Mouse (Mus musculus) kidney, embryonic 15.5 days (tissue): ENCODE data around the gene Gm11027. TPM values are rescaled to one million over a fixed set of nuclear protein-coding genes. Genes with fewer than 3 reads are reported as not detected.

Experiments
- ATAC-seq: fragments of 200-750 bp; cut with Nextera tagmentation; replicated peaks from 2 replicates; pipeline ENCODE4 v1.8.0; 2017; ENCODE audit warnings: moderate TSS enrichment; ENCODE audit not compliant: low FRiP score
- H3K27ac ChIP-seq: fragments of 300-500 bp; sonication (generic); 2 replicates; pipeline ENCODE4 v1.5.1; 2015; ENCODE audit warnings: mild to moderate bottlenecking, inconsistent platforms
- H3K27me3 ChIP-seq: fragments of 300-500 bp; sonication (generic); 2 replicates; pipeline ENCODE4 v1.6.1; 2015; ENCODE audit warnings: inconsistent platforms
- H3K36me3 ChIP-seq: fragments of 300-500 bp; sonication (generic); 2 replicates; pipeline ENCODE4 v1.6.1; 2015; ENCODE audit warnings: inconsistent platforms
- H3K4me1 ChIP-seq: fragments of 300-500 bp; sonication (generic); 2 replicates; pipeline ENCODE4 v1.6.1; 2015; ENCODE audit warnings: inconsistent platforms
- H3K4me2 ChIP-seq: fragments of 300-500 bp; sonication (generic); 2 replicates; pipeline ENCODE4 v1.6.1; 2015; ENCODE audit warnings: moderate library complexity, mild to moderate bottlenecking, inconsistent platforms
- H3K4me3 ChIP-seq: fragments of 300-500 bp; sonication (generic); replicated peaks from 2 replicates; pipeline ENCODE4 v1.5.1; 2015; ENCODE audit warnings: mild to moderate bottlenecking, inconsistent platforms
- H3K9ac ChIP-seq: fragments of 300-500 bp; sonication (generic); 2 replicates; pipeline ENCODE4 v1.6.1; 2015; ENCODE audit warnings: mild to moderate bottlenecking, inconsistent platforms
- H3K9me3 ChIP-seq: fragments of 300-500 bp; sonication (generic); replicated peaks from 2 replicates; pipeline ENCODE4 v1.6.1; 2016; ENCODE audit warnings: inconsistent platforms
- WGBS: fragments of 180-500 bp; shearing (Covaris S2); methylation state at CpG from one replicate; pipeline ENCODE4 v1.1.7; 2015; ENCODE audit warnings: mixed read lengths; 5-methylcytosine and 5-hydroxymethylcytosine counted together
- polyA plus RNA-seq: library from polyadenylated mRNA; unstranded; fragments of >200 nt; fragmentation: Nextera tagmentation; extraction: Ambion mirVana; gene quantifications from 2 replicates; pipeline ENCODE4 v1.2.1, GENCODE M21; 2015

Gene Gm11027
- polyA plus RNA-seq, 1 experiment from 2014 or later, result not detected

DNA sequence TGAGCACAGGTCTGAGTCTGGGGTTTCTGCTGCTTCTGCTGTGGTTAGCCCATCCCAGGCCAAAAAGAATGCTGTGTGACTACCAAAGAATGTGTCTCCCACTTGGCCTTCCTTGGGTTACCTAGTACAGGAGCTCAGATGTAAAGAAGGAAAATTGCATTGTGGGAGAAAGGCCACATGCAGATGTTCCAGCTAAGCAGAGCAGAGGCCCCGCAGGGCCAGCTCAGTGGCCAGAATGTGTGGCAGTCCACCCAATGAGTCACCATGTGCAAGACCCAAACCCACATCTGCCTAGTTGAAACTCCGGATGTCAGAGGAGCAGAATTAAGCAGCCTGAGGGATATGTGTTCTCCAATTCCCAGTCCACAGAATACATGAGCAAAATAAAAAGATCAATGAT is 16.9 kb upstream of the Gm11027 start:
- Histone ChIP-seq H3K27ac (no peak overlapping the region), H3K36me3 (peaks cover 15% of the 10 kb centered on the region), H3K9me3 (no peaks in the 10 kb centered on the region), H3K27me3 (no peaks in the 10 kb centered on the region), H3K4me1 (0 out of 2 replicates have a peak, but pooled peaks cover 2% of the 10 kb centered on the region), H3K4me3 (no peak overlapping the region), H3K9ac (no peak overlapping the region), H3K4me2 (no peak overlapping the region)
- ATAC-seq, result no peak
- 85% methylated on average over 2 of the region's 2 CpGs for WGBS

DNA sequence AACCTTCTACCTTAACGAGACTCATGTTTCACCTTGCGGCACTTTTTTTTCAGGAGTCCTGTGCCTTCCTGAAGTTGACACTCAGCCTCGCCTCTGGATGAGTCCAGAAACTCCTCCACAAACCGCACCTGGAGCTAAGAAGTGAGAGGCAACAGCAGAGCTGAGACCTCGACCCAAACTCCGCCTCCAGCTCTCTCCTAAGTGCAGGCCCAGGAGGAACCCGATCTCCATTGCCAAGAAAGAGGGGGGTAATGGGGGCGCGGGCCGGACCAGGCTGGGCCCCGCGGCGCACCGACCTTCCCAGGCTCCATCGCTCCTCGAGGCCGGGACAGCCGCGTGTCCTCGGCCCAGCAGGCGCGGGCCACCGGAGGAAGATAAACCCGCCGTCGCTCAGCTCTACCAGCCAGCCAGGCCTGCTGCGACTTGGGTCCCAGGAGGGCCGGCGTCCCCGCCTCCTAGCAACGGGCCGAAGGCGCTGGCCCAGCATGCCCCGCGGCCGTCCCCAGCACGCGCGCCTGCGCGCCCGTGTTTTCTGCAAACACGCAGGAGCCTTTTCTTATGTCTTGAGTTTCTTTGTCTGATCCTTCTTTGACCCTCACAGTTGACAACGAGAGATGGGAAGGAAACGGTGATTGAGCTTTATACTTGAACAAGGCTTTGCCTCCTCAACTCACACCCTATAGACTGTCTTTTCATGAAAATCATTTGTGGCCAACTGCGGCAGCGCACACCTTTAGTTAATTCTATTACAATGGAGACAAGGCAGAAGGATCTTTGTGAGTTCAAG is 12.4 kb upstream of the Gm11027 start, which contains the start of gene Wdr60:
Wdr60 (minus strand) TSS at position 468 of the 787 bp plus-strand sequence.
- H3K9ac ChIP-seq, result peak within 1 kb of the TSS; percentile 76
- H3K4me3 ChIP-seq, result peak within 1 kb of the TSS; percentile 84
- H3K27ac ChIP-seq, result peak within 1 kb of the TSS; percentile 90
- WGBS, result 3% methylated on average over 44 of the region's 47 CpGs
- H3K9me3 ChIP-seq, result no peaks in the 10 kb centered on the region
- no peaks in the 10 kb centered on the region for H3K36me3 ChIP-seq
- peak within 1 kb of the TSS; percentile 74 for H3K4me2 ChIP-seq
- ATAC-seq, result peak; percentile 99
- H3K4me1 ChIP-seq, result 0 out of 2 replicates have a peak, but pooled peaks cover 2% of the 10 kb centered on the region
- H3K27me3 ChIP-seq, result no peaks in the 10 kb centered on the region

DNA sequence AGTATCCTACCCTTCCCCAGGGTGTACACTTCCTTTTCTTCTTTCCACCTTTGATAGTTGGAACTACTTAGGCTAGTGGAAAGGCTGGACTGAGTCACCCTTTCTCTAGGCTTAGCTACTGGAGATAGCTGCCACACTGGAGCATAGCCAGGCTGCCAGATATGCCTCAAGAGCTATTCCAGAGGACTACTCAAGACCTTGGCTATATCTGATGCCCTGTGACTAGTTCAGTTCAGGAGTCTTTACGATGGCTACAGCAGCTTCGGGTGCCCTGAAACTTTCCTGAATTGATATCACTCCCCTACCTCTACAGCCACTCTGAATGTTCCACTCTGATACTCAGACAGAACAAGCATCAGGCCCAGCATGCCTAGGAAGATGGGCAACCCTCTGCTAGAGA is 10.4 kb upstream of the Gm11027 start:
- Histone ChIP-seq H3K9me3 (no peaks in the 10 kb centered on the region), H3K4me2 (no peak overlapping the region), H3K27me3 (no peaks in the 10 kb centered on the region), H3K4me3 (no peak overlapping the region), H3K36me3 (no peaks in the 10 kb centered on the region), H3K27ac (no peak overlapping the region), H3K9ac (no peak overlapping the region), H3K4me1 (0 out of 2 replicates have a peak, but pooled peaks cover 2% of the 10 kb centered on the region)
- 85% methylated on average over 2 of the region's 2 CpGs for WGBS
- no peak for ATAC-seq

DNA sequence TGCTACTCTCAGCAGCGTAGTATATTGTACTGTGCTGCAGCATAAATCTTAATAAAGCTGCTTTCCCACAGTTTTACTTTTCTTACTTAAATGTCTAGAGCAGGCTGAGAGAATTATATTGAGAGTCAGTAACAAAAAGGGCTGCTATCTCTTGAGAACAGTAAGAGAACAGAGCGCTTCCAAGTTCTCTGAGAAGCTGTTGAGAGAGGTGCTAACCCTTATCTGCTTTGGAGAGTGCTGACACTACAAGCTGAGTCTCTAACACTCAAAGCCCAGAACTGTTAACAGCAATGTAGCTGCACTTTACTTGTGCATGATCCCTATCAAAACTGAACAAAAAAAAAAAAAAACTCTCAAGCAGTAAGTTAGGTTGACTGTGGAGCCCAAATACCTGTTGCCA is 9.9 kb upstream of the Gm11027 start:
- H3K4me3 ChIP-seq, result no peak overlapping the region
- no peak for ATAC-seq
- H3K27me3 ChIP-seq, result no peaks in the 10 kb centered on the region
- no peak overlapping the region for H3K9ac ChIP-seq
- H3K9me3 ChIP-seq, result no peaks in the 10 kb centered on the region
- H3K36me3 ChIP-seq, result no peaks in the 10 kb centered on the region
- 0 out of 2 replicates have a peak, but pooled peaks cover 2% of the 10 kb centered on the region for H3K4me1 ChIP-seq
- 87% methylated on average over 2 of the region's 2 CpGs for WGBS
- H3K27ac ChIP-seq, result no peak overlapping the region
- no peak overlapping the region for H3K4me2 ChIP-seq

DNA sequence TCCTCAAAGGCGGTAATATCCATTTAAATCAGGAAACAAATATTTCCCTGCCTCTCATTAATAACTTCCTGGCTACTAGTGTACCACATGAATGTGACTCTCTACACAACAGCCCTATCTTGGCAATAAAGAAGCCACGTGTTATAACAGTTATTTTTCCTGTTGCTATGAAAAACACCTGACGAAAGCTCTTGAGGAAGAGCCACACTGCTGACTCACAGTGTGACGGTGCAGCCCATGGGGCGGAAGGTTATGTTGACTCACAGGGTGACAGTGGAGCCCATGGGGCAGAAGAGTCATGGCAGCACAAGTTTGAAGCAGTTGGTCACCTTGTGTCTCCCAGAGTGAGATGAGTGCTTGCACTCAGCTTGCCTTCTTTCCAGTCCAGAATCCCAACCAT is 5.7 kb upstream of the Gm11027 start:
- Histone ChIP-seq H3K36me3 (no peaks in the 10 kb centered on the region), H3K4me2 (no peak overlapping the region), H3K27ac (no peak overlapping the region), H3K9ac (no peak overlapping the region), H3K4me3 (no peak overlapping the region), H3K4me1 (no peaks in the 10 kb centered on the region), H3K27me3 (0 out of 2 replicates have a peak, but pooled peaks cover 3% of the 10 kb centered on the region), H3K9me3 (no peaks in the 10 kb centered on the region)
- no peak for ATAC-seq
- 67% methylated on average over 5 of the region's 5 CpGs for WGBS

DNA sequence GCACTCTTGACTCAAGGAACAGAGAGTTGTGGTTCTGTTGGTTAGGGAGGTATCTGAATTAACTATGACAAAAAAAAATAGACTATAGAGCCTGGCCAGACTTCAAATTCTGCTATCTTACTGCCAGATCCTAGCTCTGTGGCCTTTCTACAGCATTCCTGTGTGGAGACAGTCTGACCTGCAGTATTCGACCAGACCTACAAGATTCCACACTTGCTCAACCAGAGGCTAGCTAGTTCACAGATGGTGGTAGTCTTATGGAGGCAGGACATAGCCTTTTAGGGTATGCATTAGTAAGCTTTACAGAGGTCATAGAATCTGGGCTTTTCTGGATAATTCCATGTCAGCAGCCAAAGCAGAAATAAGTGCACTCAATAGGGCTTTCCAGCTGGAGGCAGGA is 4.6 kb upstream of the Gm11027 start:
- Histone ChIP-seq H3K27ac (no peak overlapping the region), H3K4me2 (no peak overlapping the region), H3K4me1 (no peaks in the 10 kb centered on the region), H3K9me3 (no peaks in the 10 kb centered on the region), H3K27me3 (0 out of 2 replicates have a peak, but pooled peaks cover 3% of the 10 kb centered on the region), H3K9ac (no peak overlapping the region), H3K4me3 (no peak overlapping the region), H3K36me3 (no peaks in the 10 kb centered on the region)
- 81% methylated on average over 1 of the region's 1 CpGs for WGBS
- ATAC-seq, result no peak

DNA sequence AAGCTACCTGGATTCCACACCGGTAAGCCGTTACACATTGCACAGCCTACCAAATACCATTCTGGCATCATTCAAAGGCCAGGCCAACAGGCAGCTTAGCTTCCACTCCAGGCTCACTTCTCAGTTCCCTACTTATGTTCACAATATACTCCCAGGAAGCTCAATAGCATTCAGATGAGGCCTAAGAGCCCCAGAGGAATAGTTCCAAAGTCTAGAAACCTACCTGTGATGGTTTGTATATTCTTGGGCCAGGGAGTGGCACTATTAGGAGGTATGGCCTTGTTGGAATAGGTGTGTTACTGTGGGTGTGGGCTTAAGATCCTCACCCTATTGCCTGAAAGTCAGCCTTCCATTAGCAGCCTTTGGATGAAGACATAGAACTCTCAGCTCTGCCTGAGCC is 4.1 kb upstream of the Gm11027 start:
- no peaks in the 10 kb centered on the region for H3K4me1 ChIP-seq
- H3K4me2 ChIP-seq, result no peak overlapping the region
- no peaks in the 10 kb centered on the region for H3K9me3 ChIP-seq
- WGBS, result 95% methylated on average over 2 of the region's 2 CpGs
- H3K27me3 ChIP-seq, result 0 out of 2 replicates have a peak, but pooled peaks cover 3% of the 10 kb centered on the region
- no peak overlapping the region for H3K27ac ChIP-seq
- H3K36me3 ChIP-seq, result no peaks in the 10 kb centered on the region
- H3K9ac ChIP-seq, result no peak overlapping the region
- no peak for ATAC-seq
- H3K4me3 ChIP-seq, result no peak overlapping the region

DNA sequence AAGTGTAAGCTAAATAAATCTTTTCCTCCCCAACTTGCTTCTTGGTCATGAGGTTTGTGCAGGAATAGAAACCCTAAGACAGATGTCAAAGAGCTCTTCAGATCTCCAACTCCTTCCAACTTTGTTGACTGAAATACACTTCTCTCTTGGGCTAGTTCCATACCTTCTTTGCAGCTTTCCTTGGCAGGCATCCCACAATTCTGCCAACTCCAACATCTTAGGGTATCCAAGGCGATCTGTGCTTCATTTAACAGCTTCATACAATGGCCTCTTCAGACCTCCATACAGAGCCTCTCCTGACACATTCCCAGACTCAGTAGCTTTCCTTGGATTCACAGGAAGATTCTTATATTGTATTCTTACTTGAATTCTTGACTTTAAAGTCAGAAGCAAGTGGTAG is 1.5 kb upstream of the Gm11027 start:
- Histone ChIP-seq H3K4me2 (no peak overlapping the region), H3K9me3 (no peaks in the 10 kb centered on the region), H3K9ac (no peak overlapping the region), H3K27me3 (0 out of 2 replicates have a peak, but pooled peaks cover 3% of the 10 kb centered on the region), H3K36me3 (no peaks in the 10 kb centered on the region), H3K4me3 (no peak overlapping the region), H3K27ac (no peak overlapping the region), H3K4me1 (no peaks in the 10 kb centered on the region)
- WGBS, result 71% methylated on average over 1 of the region's 1 CpGs
- ATAC-seq, result no peak

DNA sequence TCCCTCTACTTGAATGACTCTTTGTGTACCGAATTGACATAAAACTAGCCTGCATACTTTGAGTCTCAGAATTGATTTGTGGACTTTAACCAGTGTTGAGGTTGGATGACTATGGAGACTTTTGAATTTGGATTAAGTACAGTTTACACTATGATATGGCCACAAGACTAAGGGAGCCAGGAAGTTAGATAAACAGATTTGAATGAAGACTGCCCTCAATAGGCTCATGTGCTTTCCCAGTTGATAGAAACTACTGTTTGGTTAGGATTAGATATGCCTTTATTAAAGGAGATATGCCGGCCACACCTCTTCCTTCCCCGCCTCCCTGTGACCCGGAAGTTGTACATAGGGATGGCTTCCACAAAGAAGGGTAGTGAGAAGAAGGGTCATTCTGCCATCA is 445 bp downstream of the Gm11027 start:
- peaks cover 5% of the 10 kb centered on the region for H3K4me1 ChIP-seq
- H3K27ac ChIP-seq, result no peak overlapping the region
- no peaks in the 10 kb centered on the region for H3K9me3 ChIP-seq
- H3K27me3 ChIP-seq, result 0 out of 2 replicates have a peak, but pooled peaks cover 2% of the 10 kb centered on the region
- H3K36me3 ChIP-seq, result no peaks in the 10 kb centered on the region
- ATAC-seq, result no peak
- 91% methylated on average over 4 of the region's 4 CpGs for WGBS
- no peak overlapping the region for H3K4me2 ChIP-seq
- H3K4me3 ChIP-seq, result no peak overlapping the region
- H3K9ac ChIP-seq, result no peak overlapping the region

DNA sequence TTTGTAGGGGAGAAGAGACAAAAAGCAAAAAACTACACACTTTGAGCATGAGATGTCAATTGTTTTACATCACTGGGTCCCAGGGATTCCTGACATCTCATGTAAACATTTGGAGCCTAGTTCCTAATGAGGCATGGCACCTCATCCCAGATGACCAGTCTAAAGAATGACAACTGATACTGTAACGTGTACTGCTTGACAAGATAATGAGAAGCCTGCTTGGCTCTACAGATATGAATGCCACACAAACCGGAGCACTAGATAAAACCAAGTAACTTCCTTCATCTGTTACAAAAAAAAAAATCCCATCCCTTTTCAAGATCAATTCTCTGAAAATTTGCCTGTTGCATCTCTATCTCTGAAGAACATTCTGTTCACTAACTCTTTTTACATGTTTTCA is 1.8 kb downstream of the Gm11027 start:
- WGBS, result 65% methylated on average over 2 of the region's 2 CpGs
- no peak overlapping the region for H3K4me3 ChIP-seq

DNA sequence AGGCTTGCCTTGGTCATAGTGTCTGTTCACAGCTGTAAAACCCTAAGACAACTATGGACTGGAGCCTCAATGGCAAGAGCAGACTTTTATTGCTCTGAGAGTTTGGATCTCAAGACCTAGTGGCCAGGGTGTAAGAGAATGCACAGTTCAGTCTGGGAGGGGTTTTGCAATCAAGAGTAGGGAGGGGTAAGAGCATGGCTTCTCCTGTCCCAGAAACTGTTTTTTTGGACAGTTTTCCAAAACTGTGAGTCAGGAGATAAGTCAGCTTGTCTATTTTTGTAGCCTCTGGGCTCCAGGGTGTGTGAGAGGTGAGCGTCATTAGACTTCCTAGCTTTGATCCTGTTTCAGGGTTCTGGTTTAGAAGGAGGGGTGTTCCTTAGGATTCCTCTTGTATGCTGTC is 3.4 kb downstream of the Gm11027 start:
- H3K27me3 ChIP-seq, result no peaks in the 10 kb centered on the region
- H3K4me2 ChIP-seq, result no peak overlapping the region
- no peaks in the 10 kb centered on the region for H3K9me3 ChIP-seq
- no peak for ATAC-seq
- no peak overlapping the region for H3K4me3 ChIP-seq
- 69% methylated on average over 1 of the region's 1 CpGs for WGBS
- H3K9ac ChIP-seq, result no peak overlapping the region
- peaks cover 5% of the 10 kb centered on the region for H3K4me1 ChIP-seq
- no peaks in the 10 kb centered on the region for H3K36me3 ChIP-seq
- H3K27ac ChIP-seq, result no peak overlapping the region

More for the DNA sequence above, 1.8 kb downstream of the Gm11027 start:
- Histone ChIP-seq H3K27me3 (no peaks in the 10 kb centered on the region), H3K4me2 (no peak overlapping the region), H3K9me3 (no peaks in the 10 kb centered on the region), H3K27ac (no peak overlapping the region), H3K9ac (no peak overlapping the region), H3K36me3 (no peaks in the 10 kb centered on the region), H3K4me1 (peaks cover 5% of the 10 kb centered on the region)
- no peak for ATAC-seq

DNA sequence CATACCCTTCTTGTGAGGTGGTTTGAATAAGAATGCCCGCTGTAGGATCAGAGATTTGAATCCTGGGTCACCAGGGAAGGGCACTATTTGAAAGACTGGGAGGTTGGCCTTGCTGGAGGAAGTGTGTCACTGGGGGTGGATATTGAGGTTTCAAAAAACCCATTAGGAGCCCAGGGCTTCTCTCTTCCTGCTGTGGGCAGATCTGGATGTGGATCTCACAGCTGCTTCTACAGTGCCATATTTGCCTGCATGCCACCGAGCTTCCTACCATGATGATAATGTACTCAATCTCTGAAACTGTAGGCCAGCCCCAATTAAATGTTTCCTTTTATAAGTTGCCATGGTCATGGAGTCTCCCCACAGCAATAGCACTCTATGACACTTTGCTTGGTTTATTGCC is 4.0 kb downstream of the Gm11027 start:
- WGBS, result 96% methylated on average over 2 of the region's 2 CpGs
- no peak overlapping the region for H3K9ac ChIP-seq
- no peak overlapping the region for H3K4me3 ChIP-seq
- peaks cover 5% of the 10 kb centered on the region for H3K4me1 ChIP-seq
- H3K27ac ChIP-seq, result no peak overlapping the region
- no peaks in the 10 kb centered on the region for H3K36me3 ChIP-seq
- H3K9me3 ChIP-seq, result no peaks in the 10 kb centered on the region
- no peaks in the 10 kb centered on the region for H3K27me3 ChIP-seq
- no peak for ATAC-seq
- no peak overlapping the region for H3K4me2 ChIP-seq
